Mouse (Mus musculus) lung, embryonic 16.5 days (tissue): Measurements from ENCODE around the gene Tk1. TPM values are rescaled to one million over a fixed set of nuclear protein-coding genes. Genes with fewer than 3 reads are reported as not detected.

Experiments
- ATAC-seq: fragments of 200-750 bp; cut with Nextera tagmentation; 2 replicates; pipeline ENCODE4 v1.8.0; 2017; ENCODE audit warnings: low read depth, mild to moderate bottlenecking, moderate library complexity
- H3K27ac ChIP-seq: fragments of 300-500 bp; sonication (generic); 2 replicates; pipeline ENCODE4 v1.5.1; 2014; ENCODE audit warnings: mild to moderate bottlenecking, control low read depth, low read length
- H3K27me3 ChIP-seq: fragments of 300-500 bp; sonication (generic); 2 replicates; pipeline ENCODE4 v1.6.1; 2014; ENCODE audit warnings: low read depth, low read length, mixed read lengths; ENCODE audit not compliant: control insufficient read depth, insufficient read depth
- H3K36me3 ChIP-seq: fragments of 300-500 bp; sonication (generic); 2 replicates; pipeline ENCODE4 v1.6.1; 2014; ENCODE audit warnings: low read length; ENCODE audit not compliant: control insufficient read depth, insufficient read depth
- H3K4me1 ChIP-seq: fragments of 300-500 bp; sonication (generic); replicated peaks from 2 replicates; pipeline ENCODE4 v1.6.1; 2014; ENCODE audit warnings: low read length, mixed read lengths; ENCODE audit not compliant: control insufficient read depth, insufficient read depth
- H3K4me2 ChIP-seq: fragments of 300-500 bp; sonication (generic); 2 replicates; pipeline ENCODE4 v1.6.1; 2014; ENCODE audit warnings: low read depth, low read length, control low read depth
- H3K4me3 ChIP-seq: fragments of 300-500 bp; sonication (generic); 2 replicates; pipeline ENCODE4 v1.5.1; 2014; ENCODE audit warnings: mild to moderate bottlenecking, low read length, control low read depth
- H3K9ac ChIP-seq: fragments of 300-500 bp; sonication (generic); 2 replicates; pipeline ENCODE4 v1.6.1; 2014; ENCODE audit warnings: low read length, control low read depth
- H3K9me3 ChIP-seq: fragments of 300-500 bp; sonication (generic); 2 replicates; pipeline ENCODE4 v1.6.1; 2016; ENCODE audit warnings: low read length; ENCODE audit not compliant: control insufficient read depth
- WGBS: fragments of 180-500 bp; shearing (Covaris S2); extraction: QIAGEN DNeasy Blood & Tissue Kit; methylation state at CpG from one replicate; pipeline ENCODE4 v1.1.7; 2014; 5-methylcytosine and 5-hydroxymethylcytosine counted together
- polyA plus RNA-seq: library from polyadenylated mRNA; unstranded; fragments of >200 nt; fragmentation: Nextera tagmentation; extraction: Ambion mirVana; gene quantifications from 2 replicates; pipeline ENCODE4 v1.2.1, GENCODE M21; 2015

The Tk1 gene
- polyA plus RNA-seq, 1 experiment from 2014 or later, result 131 TPM

- no peaks in the 10 kb centered on the region for H3K4me1 ChIP-seq
- no peak for ATAC-seq
- WGBS, result 59% methylated on average over 2 of the region's 2 CpGs
- H3K9ac ChIP-seq, result no peak overlapping the region
- H3K27me3 ChIP-seq, result peaks cover 14% of the 10 kb centered on the region
- no peaks in the 10 kb centered on the region for H3K36me3 ChIP-seq
- no peak overlapping the region for H3K4me3 ChIP-seq
- H3K27ac ChIP-seq, result no peak overlapping the region
- no peaks in the 10 kb centered on the region for H3K9me3 ChIP-seq
- no peak overlapping the region for H3K4me2 ChIP-seq
These were observed 38.9 kb upstream of the Tk1 start for GRCm38 (mm10) chr11:117864805-117865204.

GRCm38 (mm10) chr11:117863174-117863856 is 37.4 kb upstream of the Tk1 start:
- Histone ChIP-seq H3K9me3 (no peaks in the 10 kb centered on the region), H3K27me3 (peaks cover 27% of the 10 kb centered on the region), H3K4me1 (no peaks in the 10 kb centered on the region), H3K4me3 (no peak overlapping the region), H3K4me2 (no peak overlapping the region), H3K27ac (no peak overlapping the region), H3K9ac (no peak overlapping the region), H3K36me3 (no peaks in the 10 kb centered on the region)
- no peak for ATAC-seq
- 40% methylated on average over 11 of the region's 11 CpGs for WGBS

GRCm38 (mm10) chr11:117860601-117861000 is 34.7 kb upstream of the Tk1 start, which contains the start of gene Tmem235:
Gene Tmem235 (plus strand): TSS chr11:117860752.
- H3K4me2 ChIP-seq, result no peak within 1 kb of the TSS
- no peaks in the 10 kb centered on the region for H3K9me3 ChIP-seq
- H3K9ac ChIP-seq, result no peak within 1 kb of the TSS

GRCm38 (mm10) chr11:117858392-117858791 is 32.5 kb upstream of the Tk1 start:
- Histone ChIP-seq H3K9me3 (no peaks in the 10 kb centered on the region), H3K4me2 (no peak overlapping the region), H3K4me3 (no peak overlapping the region), H3K4me1 (no peaks in the 10 kb centered on the region), H3K27me3 (peaks cover 27% of the 10 kb centered on the region), H3K27ac (no peak overlapping the region), H3K9ac (no peak overlapping the region), H3K36me3 (peaks cover 29% of the 10 kb centered on the region)
- 57% methylated on average over 3 of the region's 3 CpGs for WGBS
- no peak for ATAC-seq

More at GRCm38 (mm10) chr11:117860601-117861000, 34.7 kb upstream of the Tk1 start, which contains the start of gene Tmem235:
- Histone ChIP-seq H3K27ac (no peak within 1 kb of the TSS), H3K27me3 (peaks cover 27% of the 10 kb centered on the region), H3K36me3 (peaks cover 20% of the 10 kb centered on the region), H3K4me3 (no peak within 1 kb of the TSS), H3K4me1 (no peaks in the 10 kb centered on the region)
- WGBS, result 6% methylated on average over 23 of the region's 23 CpGs
- ATAC-seq, result no peak

- 92% methylated on average over 10 of the region's 10 CpGs for WGBS
- no peak overlapping the region for H3K4me2 ChIP-seq
- H3K27ac ChIP-seq, result no peak overlapping the region
- H3K27me3 ChIP-seq, result peaks cover 27% of the 10 kb centered on the region
- H3K4me3 ChIP-seq, result no peak overlapping the region
- H3K4me1 ChIP-seq, result no peaks in the 10 kb centered on the region
- no peak for ATAC-seq
- H3K9me3 ChIP-seq, result no peaks in the 10 kb centered on the region
- H3K36me3 ChIP-seq, result peaks cover 36% of the 10 kb centered on the region
- no peak overlapping the region for H3K9ac ChIP-seq
These were observed 31.6 kb upstream of the Tk1 start for GRCm38 (mm10) chr11:117857462-117857861.

- WGBS, result 65% methylated on average over 1 of the region's 1 CpGs
- Histone ChIP-seq H3K9me3 (no peaks in the 10 kb centered on the region), H3K4me1 (peaks cover 2% of the 10 kb centered on the region), H3K9ac (no peak overlapping the region), H3K27me3 (peaks cover 23% of the 10 kb centered on the region), H3K27ac (no peak overlapping the region), H3K36me3 (peaks cover 36% of the 10 kb centered on the region), H3K4me2 (no peak overlapping the region), H3K4me3 (no peak overlapping the region)
- no peak for ATAC-seq
These were observed 30.1 kb upstream of the Tk1 start for GRCm38 (mm10) chr11:117855975-117856374.

- no peaks in the 10 kb centered on the region for H3K9me3 ChIP-seq
- H3K4me2 ChIP-seq, result no peak overlapping the region
- peaks cover 17% of the 10 kb centered on the region for H3K27me3 ChIP-seq
- WGBS, result 96% methylated on average over 5 of the region's 5 CpGs
- H3K27ac ChIP-seq, result no peak overlapping the region
- H3K9ac ChIP-seq, result no peak overlapping the region
- H3K4me1 ChIP-seq, result peaks cover 7% of the 10 kb centered on the region
- ATAC-seq, result no peak
- H3K36me3 ChIP-seq, result peaks cover 36% of the 10 kb centered on the region
- H3K4me3 ChIP-seq, result no peak overlapping the region
These were observed 29.5 kb upstream of the Tk1 start for GRCm38 (mm10) chr11:117855360-117855759.

- 91% methylated on average over 9 of the region's 9 CpGs for WGBS
- no peak overlapping the region for H3K4me2 ChIP-seq
- H3K27me3 ChIP-seq, result peaks cover 7% of the 10 kb centered on the region
- peaks cover 16% of the 10 kb centered on the region for H3K4me1 ChIP-seq
- no peak for ATAC-seq
- H3K4me3 ChIP-seq, result no peak overlapping the region
- H3K27ac ChIP-seq, result no peak overlapping the region
- no peaks in the 10 kb centered on the region for H3K9me3 ChIP-seq
- no peak overlapping the region for H3K9ac ChIP-seq
- H3K36me3 ChIP-seq, result peaks cover 36% of the 10 kb centered on the region
These were observed 28.3 kb upstream of the Tk1 start for GRCm38 (mm10) chr11:117854241-117854640.

- ATAC-seq, result no peak
- H3K4me1 ChIP-seq, result peaks cover 21% of the 10 kb centered on the region
- H3K36me3 ChIP-seq, result peaks cover 36% of the 10 kb centered on the region
- no peak overlapping the region for H3K9ac ChIP-seq
- H3K4me3 ChIP-seq, result no peak overlapping the region
- 77% methylated on average over 3 of the region's 3 CpGs for WGBS
- no peak overlapping the region for H3K27ac ChIP-seq
- H3K9me3 ChIP-seq, result no peaks in the 10 kb centered on the region
- H3K27me3 ChIP-seq, result no peaks in the 10 kb centered on the region
- H3K4me2 ChIP-seq, result no peak overlapping the region
These were observed 27.0 kb upstream of the Tk1 start for GRCm38 (mm10) chr11:117852875-117853274.
